Mouse (Mus musculus) neural tube, embryonic 11.5 days (tissue): ENCODE data around the gene Ube2cbp. TPM values are rescaled to one million over a fixed set of nuclear protein-coding genes. Genes with fewer than 3 reads are reported as not detected.

Source experiments
- ATAC-seq: fragments of 200-750 bp; cut with Nextera tagmentation; 2 replicates; pipeline ENCODE4 v1.8.0; 2017; ENCODE audit warnings: moderate number of reproducible peaks, mild to moderate bottlenecking, moderate TSS enrichment, moderate library complexity; ENCODE audit not compliant: insufficient read depth, low FRiP score, low TSS enrichment
- DNase-seq: peaks from one replicate; pipeline ENCODE4 v3.0.0-alpha.2; 2015; ENCODE audit warnings: low spot score
- H3K27ac ChIP-seq: fragments of 300-500 bp; sonication (generic); 2 replicates; pipeline ENCODE4 v1.5.1; 2014; ENCODE audit warnings: low read depth, mild to moderate bottlenecking, low read length
- H3K27me3 ChIP-seq: fragments of 300-500 bp; sonication (generic); 2 replicates; pipeline ENCODE4 v1.6.1; 2014; ENCODE audit warnings: mild to moderate bottlenecking, low read length, mixed read lengths; ENCODE audit not compliant: control insufficient read depth, insufficient read depth
- H3K36me3 ChIP-seq: fragments of 300-500 bp; sonication (generic); 2 replicates; pipeline ENCODE4 v1.6.1; 2014; ENCODE audit warnings: mild to moderate bottlenecking, low read length, moderate library complexity, mixed read lengths; ENCODE audit not compliant: control insufficient read depth, insufficient read depth
- H3K4me1 ChIP-seq: fragments of 300-500 bp; sonication (generic); 2 replicates; pipeline ENCODE4 v1.6.1; 2014; ENCODE audit warnings: low read length, mixed read lengths; ENCODE audit not compliant: control insufficient read depth, insufficient read depth
- H3K4me2 ChIP-seq: fragments of 300-500 bp; sonication (generic); 2 replicates; pipeline ENCODE4 v1.6.1; 2014; ENCODE audit warnings: low read depth, mild to moderate bottlenecking, moderate library complexity
- H3K4me3 ChIP-seq: fragments of 300-500 bp; sonication (generic); 2 replicates; pipeline ENCODE4 v1.5.1; 2014; ENCODE audit warnings: low read depth, low read length
- H3K9ac ChIP-seq: fragments of 300-500 bp; sonication (generic); 2 replicates; pipeline ENCODE4 v1.6.1; 2014; ENCODE audit warnings: mild to moderate bottlenecking, low read length
- H3K9me3 ChIP-seq: fragments of 300-500 bp; sonication (generic); 2 replicates; pipeline ENCODE4 v1.6.1; 2016; ENCODE audit warnings: low read length; ENCODE audit not compliant: control insufficient read depth
- WGBS: fragments of 180-500 bp; shearing (Covaris S2); extraction: QIAGEN DNeasy Blood & Tissue Kit; methylation state at CpG from one replicate; pipeline ENCODE4 v1.1.7; 2014; 5-methylcytosine and 5-hydroxymethylcytosine counted together
- polyA plus RNA-seq: library from polyadenylated mRNA; unstranded; fragments of >200 nt; fragmentation: Nextera tagmentation; extraction: Ambion mirVana; gene quantifications from 2 replicates; pipeline ENCODE4 v1.2.1, GENCODE M21; 2014

Gene Ube2cbp
- polyA plus RNA-seq, 1 experiment from 2014 or later = 8.3 TPM

- Histone ChIP-seq H3K27ac (no peak overlapping the region), H3K36me3 (no peaks in the 10 kb centered on the region), H3K4me2 (no peak overlapping the region), H3K4me3 (no peak overlapping the region), H3K4me1 (no peaks in the 10 kb centered on the region), H3K9ac (no peak overlapping the region), H3K9me3 (no peaks in the 10 kb centered on the region), H3K27me3 (no peaks in the 10 kb centered on the region)
- 84% methylated on average over 6 of the region's 6 CpGs for WGBS
- ATAC-seq (no peak), DNase-seq (no peak)
These were observed 69.0 kb downstream of the Ube2cbp start for GRCm38 (mm10) chr9:86395785-86396184.

GRCm38 (mm10) chr9:86395012-86395411 lies 69.7 kb downstream of the Ube2cbp start:
- Histone ChIP-seq H3K27me3 (no peaks in the 10 kb centered on the region), H3K9ac (no peak overlapping the region), H3K4me2 (no peak overlapping the region), H3K9me3 (no peaks in the 10 kb centered on the region), H3K27ac (no peak overlapping the region), H3K4me1 (no peaks in the 10 kb centered on the region), H3K4me3 (no peak overlapping the region), H3K36me3 (no peaks in the 10 kb centered on the region)
- ATAC-seq (no peak), DNase-seq (no peak)
- 92% methylated on average over 1 of the region's 1 CpGs for WGBS

GRCm38 (mm10) chr9:86393586-86394272 lies 71.0 kb downstream of the Ube2cbp start:
- H3K9ac ChIP-seq = no peak overlapping the region
- no peak for ATAC-seq
- no peak overlapping the region for H3K4me3 ChIP-seq
- H3K4me1 ChIP-seq = no peaks in the 10 kb centered on the region
- WGBS = 72% methylated on average over 8 of the region's 8 CpGs
- no peaks in the 10 kb centered on the region for H3K9me3 ChIP-seq
- no peaks in the 10 kb centered on the region for H3K36me3 ChIP-seq
- H3K27ac ChIP-seq = no peak overlapping the region
- DNase-seq = no peak
- H3K4me2 ChIP-seq = no peak overlapping the region
- no peaks in the 10 kb centered on the region for H3K27me3 ChIP-seq

GRCm38 (mm10) chr9:86391467-86391866 lies 73.3 kb downstream of the Ube2cbp start:
- no peak for DNase-seq
- H3K27ac ChIP-seq = no peak overlapping the region
- H3K9me3 ChIP-seq = no peaks in the 10 kb centered on the region
- ATAC-seq = no peak
- H3K27me3 ChIP-seq = no peaks in the 10 kb centered on the region
- no peaks in the 10 kb centered on the region for H3K36me3 ChIP-seq
- no peaks in the 10 kb centered on the region for H3K4me1 ChIP-seq
- no peak overlapping the region for H3K4me2 ChIP-seq
- H3K9ac ChIP-seq = no peak overlapping the region
- H3K4me3 ChIP-seq = no peak overlapping the region

- DNase-seq (no peak), ATAC-seq (no peak)
- 75% methylated on average over 2 of the region's 2 CpGs for WGBS
- Histone ChIP-seq H3K36me3 (no peaks in the 10 kb centered on the region), H3K27ac (no peak overlapping the region), H3K9me3 (no peaks in the 10 kb centered on the region), H3K27me3 (no peaks in the 10 kb centered on the region), H3K4me3 (no peak overlapping the region), H3K4me2 (no peak overlapping the region), H3K4me1 (no peaks in the 10 kb centered on the region), H3K9ac (no peak overlapping the region)
These were observed 74.0 kb downstream of the Ube2cbp start for GRCm38 (mm10) chr9:86390713-86391112.

- H3K9me3 ChIP-seq = no peaks in the 10 kb centered on the region
- H3K4me1 ChIP-seq = no peaks in the 10 kb centered on the region
- ATAC-seq = no peak
- no peak for DNase-seq
- no peaks in the 10 kb centered on the region for H3K27me3 ChIP-seq
- no peak overlapping the region for H3K9ac ChIP-seq
- H3K4me3 ChIP-seq = no peak overlapping the region
- no peaks in the 10 kb centered on the region for H3K36me3 ChIP-seq
- no peak overlapping the region for H3K4me2 ChIP-seq
- no peak overlapping the region for H3K27ac ChIP-seq
- WGBS = 68% methylated on average over 4 of the region's 4 CpGs
These were observed 76.2 kb downstream of the Ube2cbp start for GRCm38 (mm10) chr9:86388538-86388937.

GRCm38 (mm10) chr9:86376923-86377322 lies 87.8 kb downstream of the Ube2cbp start:
- Histone ChIP-seq H3K27ac (no peak overlapping the region), H3K4me1 (no peaks in the 10 kb centered on the region), H3K9ac (no peak overlapping the region), H3K4me3 (no peak overlapping the region), H3K4me2 (no peak overlapping the region), H3K36me3 (no peaks in the 10 kb centered on the region), H3K9me3 (no peaks in the 10 kb centered on the region), H3K27me3 (no peaks in the 10 kb centered on the region)
- DNase-seq = no peak
- no peak for ATAC-seq
- WGBS = 71% methylated on average over 2 of the region's 2 CpGs

GRCm38 (mm10) chr9:86372783-86373567 lies 91.8 kb downstream of the Ube2cbp start:
- no peaks in the 10 kb centered on the region for H3K36me3 ChIP-seq
- DNase-seq (no peak), ATAC-seq (no peak)
- no peaks in the 10 kb centered on the region for H3K4me1 ChIP-seq
- H3K9ac ChIP-seq = no peak overlapping the region
- no peak overlapping the region for H3K4me3 ChIP-seq
- H3K27me3 ChIP-seq = no peaks in the 10 kb centered on the region
- no peak overlapping the region for H3K27ac ChIP-seq
- WGBS = 57% methylated on average over 12 of the region's 12 CpGs
- H3K9me3 ChIP-seq = no peaks in the 10 kb centered on the region
- H3K4me2 ChIP-seq = no peak overlapping the region

- Histone ChIP-seq H3K4me2 (no peak overlapping the region), H3K27me3 (no peaks in the 10 kb centered on the region), H3K4me3 (no peak overlapping the region), H3K4me1 (no peaks in the 10 kb centered on the region), H3K9me3 (no peaks in the 10 kb centered on the region), H3K9ac (no peak overlapping the region), H3K36me3 (no peaks in the 10 kb centered on the region), H3K27ac (no peak overlapping the region)
- WGBS = 78% methylated on average over 4 of the region's 4 CpGs
- ATAC-seq (no peak), DNase-seq (no peak)
These were observed 95.5 kb downstream of the Ube2cbp start for GRCm38 (mm10) chr9:86369208-86369607.
